Mouse (Mus musculus): ENCODE measurements around the gene Gm5039.
"Not testable (repeated sequence)": the region's sequence is repeated elsewhere in the genome, so short reads cannot be mapped to it uniquely, and the experiment has no call there.

DNA sequence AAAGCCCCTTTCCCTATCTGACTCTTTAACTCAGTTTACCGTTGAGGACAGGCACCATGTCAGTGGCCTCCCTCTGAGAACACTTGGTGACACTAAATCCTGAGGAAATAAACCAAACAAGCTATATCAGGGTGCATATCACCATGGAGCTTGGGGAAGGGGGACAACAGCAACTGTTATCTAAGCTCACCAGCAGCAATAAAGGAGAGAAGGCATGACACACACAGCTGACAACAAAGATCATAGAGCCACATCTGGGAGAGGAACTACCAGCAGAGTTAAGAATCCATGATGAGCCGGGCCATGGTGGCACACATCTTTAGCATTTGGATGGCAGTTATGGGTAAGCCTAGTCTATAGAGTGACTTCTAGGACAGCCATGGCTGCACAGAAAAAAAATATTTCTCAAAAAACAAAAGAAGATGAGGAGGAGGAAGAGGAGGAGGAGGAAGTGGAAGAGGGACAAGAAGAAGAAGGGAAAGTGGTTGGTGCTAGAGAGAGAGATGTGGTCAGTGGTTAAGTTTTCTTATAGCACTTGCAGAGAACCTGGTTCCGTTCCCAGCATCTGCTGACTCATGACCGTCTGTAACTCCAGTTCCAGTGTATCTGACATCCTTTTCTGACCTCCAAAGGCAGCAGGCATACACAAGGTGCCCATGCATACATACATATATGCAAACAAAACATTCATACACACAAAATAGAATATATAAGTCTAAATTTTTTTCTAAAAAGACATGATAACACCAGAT is 13.0 kb upstream of the Gm5039 start:
- TF ChIP-seq POLR2A, CTCF (IDR thresholded peaks at IDR 0.05; ENCODE audit: insufficient read depth, low read depth, low read length): not testable (repeated sequence)

All from olfactory bulb, adult 2 months (tissue).